Mouse (Mus musculus) brown adipose tissue, adult 24 weeks (tissue): ENCODE data around the gene Ntrk2. TPM values are rescaled to one million over a fixed set of nuclear protein-coding genes. Genes with fewer than 3 reads are reported as not detected.

Experiments
- H3K27ac ChIP-seq: fragments of 200-500 bp; replicated peaks from 2 replicates; pipeline ENCODE4 v1.5.1; 2012; ENCODE audit warnings: low read depth, mild to moderate bottlenecking, low read length
- H3K4me1 ChIP-seq: fragments of 200-500 bp; 2 replicates; pipeline ENCODE4 v1.6.1; 2012; ENCODE audit warnings: low read length, mixed read lengths; ENCODE audit not compliant: control insufficient read depth, insufficient read depth, insufficient read length
- H3K4me3 ChIP-seq: fragments of 200-500 bp; 2 replicates; pipeline ENCODE4 v1.5.1; 2012; ENCODE audit warnings: low read depth, mild to moderate bottlenecking, low read length, moderate library complexity; ENCODE audit not compliant: insufficient read depth
- polyA plus RNA-seq: library from polyadenylated mRNA; stranded (reverse); fragments of >200 nt; gene quantifications from 2 replicates; pipeline ENCODE4 v1.2.4, GENCODE M21; 2012; ENCODE audit not compliant: missing spikeins, insufficient read depth, insufficient read length

Gene Ntrk2
- polyA plus RNA-seq, 1 experiment: 116 TPM

GRCm38 (mm10) chr13:58927656-58928226, 121.4 kb downstream of the Ntrk2 start:
- Histone ChIP-seq H3K27ac (peak overlapping the region; percentile 86), H3K4me3 (no peak overlapping the region), H3K4me1 (peaks cover 9% of the 10 kb centered on the region)

- 0 out of 2 replicates have a peak overlapping the region, but pooled peaks have one; percentile 12 for H3K27ac ChIP-seq
- H3K4me1 ChIP-seq: peaks cover 9% of the 10 kb centered on the region
- no peak overlapping the region for H3K4me3 ChIP-seq
Measured at GRCm38 (mm10) chr13:58928668-58929436, 122.5 kb downstream of the Ntrk2 start.

- no peak overlapping the region for H3K4me3 ChIP-seq
- peak overlapping the region; percentile 59 for H3K27ac ChIP-seq
Measured at GRCm38 (mm10) chr13:58930161-58930560, 123.8 kb downstream of the Ntrk2 start.

GRCm38 (mm10) chr13:58933126-58933525, 126.8 kb downstream of the Ntrk2 start:
- no peak overlapping the region for H3K4me3 ChIP-seq
- H3K4me1 ChIP-seq: peaks cover 4% of the 10 kb centered on the region
- H3K27ac ChIP-seq: no peak overlapping the region

More at GRCm38 (mm10) chr13:58930161-58930560, 123.8 kb downstream of the Ntrk2 start:
- peaks cover 9% of the 10 kb centered on the region for H3K4me1 ChIP-seq

DNA sequence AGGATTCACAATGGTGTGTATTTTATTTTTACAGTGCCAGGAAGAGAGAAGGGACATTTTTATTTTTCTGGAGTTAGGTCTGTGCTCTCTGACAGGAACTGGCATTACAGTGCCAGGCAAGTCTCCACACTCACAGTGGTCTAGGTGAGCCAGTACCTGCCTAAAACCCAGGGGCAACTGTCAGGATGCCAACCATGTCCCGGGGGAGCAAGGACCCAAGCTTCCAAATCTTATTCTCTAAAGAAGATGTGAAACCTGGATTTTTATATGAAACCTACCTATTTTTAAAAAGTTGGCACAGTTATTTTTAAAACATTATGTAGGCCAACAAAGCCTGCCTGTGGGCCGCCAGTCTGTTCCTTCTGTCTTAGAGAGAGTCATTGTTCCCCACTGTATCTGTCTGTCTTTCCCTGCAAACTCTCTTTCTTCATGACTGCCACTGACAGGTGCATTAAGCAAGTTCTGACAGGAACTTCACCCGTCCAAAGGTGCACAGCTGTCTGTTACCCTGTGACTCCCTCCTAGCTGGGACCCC, 128.3 kb downstream of the Ntrk2 start:
- Histone ChIP-seq H3K27ac (no peak overlapping the region), H3K4me1 (peaks cover 4% of the 10 kb centered on the region), H3K4me3 (no peak overlapping the region)

DNA sequence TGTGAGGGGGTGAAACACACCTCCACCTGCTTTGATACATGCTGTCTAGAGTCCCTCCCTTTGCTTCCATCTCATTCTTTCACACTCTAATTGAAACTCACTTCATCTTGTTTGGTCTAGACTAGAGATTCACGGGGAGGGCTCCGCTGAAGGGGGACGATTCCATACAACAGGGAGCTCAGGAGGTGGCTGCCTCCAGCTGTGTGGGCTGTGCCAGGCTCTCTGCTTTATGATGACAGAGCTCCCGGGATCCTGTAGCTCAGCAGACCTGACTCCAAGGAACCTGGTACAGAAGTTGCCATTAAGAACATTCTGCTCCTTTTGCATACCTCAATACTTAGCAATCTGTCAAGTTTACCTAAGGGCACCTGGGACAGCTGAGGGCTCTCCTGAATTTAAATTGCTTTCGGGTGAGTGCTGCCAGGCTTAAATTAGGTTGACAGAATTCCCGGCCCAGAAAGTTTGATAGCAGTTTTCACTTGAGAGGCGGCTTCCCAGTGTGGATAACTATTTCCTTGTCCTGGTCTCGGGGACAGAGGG, 129.7 kb downstream of the Ntrk2 start:
- Histone ChIP-seq H3K4me1 (no peaks in the 10 kb centered on the region), H3K27ac (no peak overlapping the region), H3K4me3 (no peak overlapping the region)

DNA sequence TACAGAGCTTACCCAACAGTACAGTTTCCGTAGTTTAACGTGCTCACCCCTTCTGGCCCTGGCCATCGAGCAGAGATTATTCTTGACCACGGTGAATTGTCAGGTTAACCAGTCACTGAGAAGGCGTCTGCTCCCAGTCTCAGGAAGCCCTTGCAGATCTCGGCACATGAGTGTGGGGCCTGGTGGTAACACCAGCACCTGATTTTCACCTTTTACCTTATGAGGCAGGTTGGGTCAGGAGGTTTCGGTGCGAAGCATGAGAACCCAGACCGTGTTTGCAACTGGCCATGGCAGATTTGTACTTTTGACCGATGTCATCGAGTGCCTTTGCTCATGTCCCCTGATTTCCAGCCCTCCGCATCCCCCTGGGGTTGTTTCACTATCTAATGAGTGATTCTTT, 131.5 kb downstream of the Ntrk2 start:
- Histone ChIP-seq H3K4me1 (no peaks in the 10 kb centered on the region), H3K4me3 (no peak overlapping the region), H3K27ac (no peak overlapping the region)

DNA sequence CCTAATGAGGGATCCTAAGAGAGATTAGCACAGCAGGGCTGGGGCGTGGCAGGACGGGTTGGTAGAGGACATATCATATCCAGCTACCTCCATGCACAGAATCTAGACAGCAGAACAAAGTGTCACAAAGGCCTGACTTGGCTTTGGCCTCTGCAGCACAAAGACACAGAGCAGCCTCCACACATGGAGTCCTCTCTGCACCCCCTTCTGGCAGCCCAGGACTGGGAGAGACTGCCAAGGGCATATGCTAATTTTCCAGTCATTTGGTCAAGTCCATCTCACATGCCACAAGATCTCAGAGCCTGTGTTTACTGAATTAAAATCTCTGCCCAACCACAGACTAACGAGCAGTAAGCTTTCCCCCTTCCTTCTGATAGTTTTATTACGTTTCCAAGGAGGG, 132.1 kb downstream of the Ntrk2 start:
- Histone ChIP-seq H3K4me3 (no peak overlapping the region), H3K27ac (no peak overlapping the region), H3K4me1 (no peaks in the 10 kb centered on the region)

DNA sequence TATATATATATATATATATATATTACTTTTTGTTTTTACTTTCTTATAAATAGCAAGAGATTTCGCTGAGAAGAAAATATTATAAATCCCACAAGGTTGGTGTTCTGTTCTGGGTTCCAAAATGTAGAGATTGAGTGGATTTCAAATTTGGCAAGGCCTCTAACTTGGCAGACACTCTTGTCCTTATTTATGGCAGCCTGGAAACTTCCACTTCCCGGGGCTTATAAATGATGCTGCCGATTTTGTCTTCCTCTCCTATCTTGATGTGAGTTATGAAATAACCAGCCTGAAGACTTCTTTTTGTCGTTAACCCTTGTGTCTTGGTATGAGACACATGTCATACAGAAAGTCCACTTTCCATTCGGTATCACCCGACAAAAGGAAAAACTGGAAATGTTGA, 133.8 kb downstream of the Ntrk2 start:
- Histone ChIP-seq H3K27ac (no peak overlapping the region), H3K4me1 (no peaks in the 10 kb centered on the region), H3K4me3 (no peak overlapping the region)

DNA sequence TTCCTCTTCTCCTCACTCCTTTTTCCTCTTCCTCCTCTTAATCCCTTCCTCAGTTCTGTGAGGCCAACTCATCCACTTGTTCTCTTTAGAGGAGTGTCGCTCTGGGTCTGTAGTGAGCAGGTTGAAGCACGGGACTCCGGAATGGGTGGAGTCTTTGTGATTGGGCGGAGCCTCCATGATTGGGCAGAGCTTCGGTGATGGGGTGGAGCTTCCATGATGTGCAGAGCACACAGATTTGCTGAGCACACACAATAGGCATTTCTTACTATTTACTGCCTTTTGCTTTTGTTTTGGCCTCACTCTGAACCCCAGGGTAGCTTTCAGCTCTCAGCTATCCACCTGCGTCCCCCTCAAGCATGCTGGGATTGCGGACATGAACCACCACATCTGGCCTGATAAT, 134.4 kb downstream of the Ntrk2 start:
- H3K27ac ChIP-seq: no peak overlapping the region
- H3K4me3 ChIP-seq: no peak overlapping the region
- H3K4me1 ChIP-seq: 0 out of 2 replicates have a peak, but pooled peaks cover 1% of the 10 kb centered on the region

DNA sequence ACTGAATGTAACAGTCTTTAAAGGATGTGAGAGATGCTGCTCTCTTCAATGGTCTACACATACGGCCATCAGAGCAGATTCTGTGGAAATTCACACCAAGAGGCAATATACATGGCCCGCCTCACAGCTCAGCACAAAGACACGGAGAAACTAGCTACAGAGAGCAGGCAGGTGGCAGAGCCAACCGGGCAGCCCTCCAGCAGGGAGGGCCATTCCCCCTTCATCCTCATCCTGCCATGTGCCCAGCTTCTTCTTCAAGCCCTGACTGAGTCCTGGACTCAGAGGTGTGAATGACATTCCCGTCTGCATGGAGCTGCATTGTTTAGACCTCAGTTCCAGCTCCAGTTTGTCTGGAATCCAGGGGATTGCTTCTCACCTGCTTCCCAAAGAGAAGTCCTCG, 139.4 kb downstream of the Ntrk2 start:
- Histone ChIP-seq H3K4me3 (no peak overlapping the region), H3K27ac (no peak overlapping the region), H3K4me1 (0 out of 2 replicates have a peak, but pooled peaks cover 2% of the 10 kb centered on the region)

DNA sequence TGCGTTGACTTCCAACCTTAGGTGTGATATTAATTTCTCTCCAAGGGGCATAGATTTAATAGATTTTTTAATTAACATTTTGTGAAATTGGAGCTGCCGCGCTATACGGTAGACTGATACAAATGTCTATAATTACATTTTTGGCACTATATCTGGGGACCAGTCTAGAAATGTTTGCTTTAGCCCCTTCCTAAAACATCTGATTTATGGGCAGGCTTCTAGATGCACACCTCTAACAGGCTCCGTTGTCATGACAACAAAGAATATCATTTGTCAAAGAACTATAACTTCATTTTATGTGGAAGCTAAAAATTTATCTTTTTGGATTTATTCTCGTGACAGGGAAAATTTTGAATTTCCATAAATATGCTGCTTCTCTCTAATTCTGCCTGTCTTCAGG, 140.2 kb downstream of the Ntrk2 start:
- Histone ChIP-seq H3K27ac (no peak overlapping the region), H3K4me3 (no peak overlapping the region), H3K4me1 (0 out of 2 replicates have a peak, but pooled peaks cover 2% of the 10 kb centered on the region)

DNA sequence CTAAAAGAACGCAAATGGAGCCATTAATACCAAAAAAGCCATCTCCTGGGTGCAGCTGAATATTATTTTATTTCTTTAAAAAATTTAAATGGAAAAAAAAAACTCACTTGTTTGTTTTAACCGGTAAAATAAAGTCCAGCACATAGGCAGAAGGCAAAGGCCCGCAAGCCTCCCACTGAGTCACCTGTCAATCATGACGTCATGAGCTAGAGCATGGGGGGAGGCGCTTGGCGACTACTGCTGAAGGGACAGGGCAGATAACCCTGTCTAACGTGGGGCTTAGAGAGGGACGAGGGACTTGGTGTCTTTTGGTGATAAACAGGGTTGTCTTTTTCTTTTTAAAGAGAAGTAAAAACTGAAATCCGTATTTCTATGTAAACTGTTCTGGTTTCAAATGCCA, 140.7 kb downstream of the Ntrk2 start:
- Histone ChIP-seq H3K27ac (no peak overlapping the region), H3K4me1 (0 out of 2 replicates have a peak, but pooled peaks cover 2% of the 10 kb centered on the region), H3K4me3 (no peak overlapping the region)

- H3K4me3 ChIP-seq: no peak overlapping the region
- no peak overlapping the region for H3K27ac ChIP-seq
- no peaks in the 10 kb centered on the region for H3K4me1 ChIP-seq
Measured at GRCm38 (mm10) chr13:58954331-58954730, 148.0 kb downstream of the Ntrk2 start.

DNA sequence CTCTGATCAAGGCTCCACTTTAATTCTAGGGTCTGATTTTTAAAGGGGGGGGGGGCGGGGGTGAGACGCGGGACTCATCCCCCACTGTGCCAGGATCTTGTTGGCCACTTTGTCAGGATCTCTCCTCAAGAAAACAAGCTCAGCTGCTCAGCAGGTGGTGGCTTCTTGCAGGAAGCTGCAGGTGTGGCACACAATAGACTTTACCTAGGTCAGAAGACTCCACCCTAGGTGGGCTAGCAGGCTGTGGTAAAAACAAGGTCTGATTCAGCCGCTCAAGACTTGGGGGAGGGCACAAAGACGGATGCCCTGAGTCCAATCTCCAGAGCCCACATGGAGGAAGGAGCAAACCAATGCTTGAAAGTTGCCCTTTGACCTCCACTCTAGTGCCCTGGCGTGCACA, 148.4 kb downstream of the Ntrk2 start:
- Histone ChIP-seq H3K4me3 (no peak overlapping the region), H3K4me1 (no peaks in the 10 kb centered on the region), H3K27ac (no peak overlapping the region)
